Mouse (Mus musculus) lung, embryonic 16.5 days (tissue): ENCODE results near the gene Lrrn2. TPM values are rescaled to one million over a fixed set of nuclear protein-coding genes. Genes with fewer than 3 reads are reported as not detected.

Experiments
- ATAC-seq: fragments of 200-750 bp; cut with Nextera tagmentation; 2 replicates; pipeline ENCODE4 v1.8.0; 2017; ENCODE audit warnings: low read depth, mild to moderate bottlenecking, moderate library complexity
- H3K27ac ChIP-seq: fragments of 300-500 bp; sonication (generic); 2 replicates; pipeline ENCODE4 v1.5.1; 2014; ENCODE audit warnings: mild to moderate bottlenecking, control low read depth, low read length
- H3K27me3 ChIP-seq: fragments of 300-500 bp; sonication (generic); 2 replicates; pipeline ENCODE4 v1.6.1; 2014; ENCODE audit warnings: low read depth, low read length, mixed read lengths; ENCODE audit not compliant: control insufficient read depth, insufficient read depth
- H3K36me3 ChIP-seq: fragments of 300-500 bp; sonication (generic); 2 replicates; pipeline ENCODE4 v1.6.1; 2014; ENCODE audit warnings: low read length; ENCODE audit not compliant: control insufficient read depth, insufficient read depth
- H3K4me1 ChIP-seq: fragments of 300-500 bp; sonication (generic); replicated peaks from 2 replicates; pipeline ENCODE4 v1.6.1; 2014; ENCODE audit warnings: low read length, mixed read lengths; ENCODE audit not compliant: control insufficient read depth, insufficient read depth
- H3K4me2 ChIP-seq: fragments of 300-500 bp; sonication (generic); 2 replicates; pipeline ENCODE4 v1.6.1; 2014; ENCODE audit warnings: low read depth, low read length, control low read depth
- H3K4me3 ChIP-seq: fragments of 300-500 bp; sonication (generic); 2 replicates; pipeline ENCODE4 v1.5.1; 2014; ENCODE audit warnings: mild to moderate bottlenecking, low read length, control low read depth
- H3K9ac ChIP-seq: fragments of 300-500 bp; sonication (generic); 2 replicates; pipeline ENCODE4 v1.6.1; 2014; ENCODE audit warnings: low read length, control low read depth
- H3K9me3 ChIP-seq: fragments of 300-500 bp; sonication (generic); 2 replicates; pipeline ENCODE4 v1.6.1; 2016; ENCODE audit warnings: low read length; ENCODE audit not compliant: control insufficient read depth
- WGBS: fragments of 180-500 bp; shearing (Covaris S2); extraction: QIAGEN DNeasy Blood & Tissue Kit; methylation state at CpG from one replicate; pipeline ENCODE4 v1.1.7; 2014; 5-methylcytosine and 5-hydroxymethylcytosine counted together
- polyA plus RNA-seq: library from polyadenylated mRNA; unstranded; fragments of >200 nt; fragmentation: Nextera tagmentation; extraction: Ambion mirVana; gene quantifications from 2 replicates; pipeline ENCODE4 v1.2.1, GENCODE M21; 2015

The Lrrn2 gene
- polyA plus RNA-seq, result 2.7 and 3.3 TPM in 2 replicates

DNA sequence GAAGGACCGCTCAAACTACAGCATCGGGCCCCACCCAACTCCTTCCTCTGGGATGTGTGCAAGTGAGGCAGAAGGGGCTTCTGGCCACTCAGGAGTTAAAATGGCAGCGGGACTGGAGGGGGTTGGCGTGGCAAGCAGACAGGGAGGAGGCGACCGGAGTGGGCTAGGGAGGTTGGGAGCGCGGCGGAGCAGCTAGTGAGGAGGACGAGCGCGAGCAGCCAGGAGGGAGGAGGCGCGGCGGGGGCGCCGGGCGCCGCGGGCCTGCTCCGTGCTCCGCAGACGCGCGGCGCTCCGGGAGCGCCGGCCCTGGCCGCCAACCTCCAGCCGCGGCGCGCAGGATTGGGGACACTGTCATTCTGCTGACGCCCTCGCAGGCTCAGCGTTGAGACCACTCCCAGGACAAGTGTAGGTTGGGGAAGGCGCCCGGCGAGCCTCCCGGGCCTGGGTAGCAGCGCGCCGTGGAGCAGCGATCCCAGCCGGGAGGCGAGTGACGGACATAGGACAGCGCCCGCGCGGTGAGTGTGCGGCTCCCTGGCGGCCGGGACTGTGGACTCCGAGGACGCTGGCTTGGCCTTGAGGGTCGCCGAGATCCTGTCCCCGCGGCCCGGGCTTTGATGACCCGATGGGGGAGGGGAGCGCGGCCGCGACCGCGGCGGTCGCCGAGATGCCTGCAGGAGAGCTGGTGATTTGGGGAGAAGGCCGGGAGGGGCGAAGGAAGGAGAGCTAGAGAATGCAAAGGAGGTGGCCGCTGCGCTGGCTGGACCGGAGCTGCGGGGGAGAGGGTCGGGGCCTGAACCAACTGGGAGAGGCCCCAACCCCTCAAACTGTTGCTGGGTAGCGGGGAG is at the start of gene Lrrn2:
Lrrn2 (plus strand) TSS at position 113 of the 845 bp plus-strand sequence.
- Histone ChIP-seq H3K27ac (no peak within 1 kb of the TSS), H3K27me3 (peaks cover 53% of the 10 kb centered on the region), H3K36me3 (no peaks in the 10 kb centered on the region), H3K4me1 (peaks cover 11% of the 10 kb centered on the region), H3K4me2 (peak within 1 kb of the TSS; percentile 92), H3K9ac (peak within 1 kb of the TSS; percentile 60), H3K4me3 (peak within 1 kb of the TSS; percentile 55), H3K9me3 (no peaks in the 10 kb centered on the region)
- peak; percentile 70 for ATAC-seq
- under 1% methylated on average over 61 of the region's 80 CpGs for WGBS

DNA sequence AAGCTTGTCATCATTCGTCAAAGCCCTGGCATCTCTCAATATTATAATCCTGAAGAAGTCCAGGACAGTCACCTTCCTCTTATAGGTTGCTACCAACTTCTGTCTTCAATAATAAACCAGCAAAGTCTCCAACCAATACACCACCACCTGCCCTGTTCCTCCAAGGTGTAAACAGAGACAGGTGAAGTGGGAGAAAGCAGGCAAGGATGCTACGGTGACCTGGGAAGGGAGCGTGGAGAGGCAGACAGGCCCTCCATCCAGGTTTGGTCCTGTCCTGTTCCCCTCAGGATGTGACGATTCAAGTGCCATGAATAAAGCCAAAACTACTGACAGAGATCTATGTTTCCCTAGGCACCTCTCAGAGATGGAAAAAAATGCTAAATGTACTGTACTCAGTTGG is 48.1 kb upstream of the Lrrn2 start:
- WGBS, result 75% methylated on average over 4 of the region's 4 CpGs
- H3K4me1 ChIP-seq, result no peaks in the 10 kb centered on the region
- H3K36me3 ChIP-seq, result no peaks in the 10 kb centered on the region

DNA sequence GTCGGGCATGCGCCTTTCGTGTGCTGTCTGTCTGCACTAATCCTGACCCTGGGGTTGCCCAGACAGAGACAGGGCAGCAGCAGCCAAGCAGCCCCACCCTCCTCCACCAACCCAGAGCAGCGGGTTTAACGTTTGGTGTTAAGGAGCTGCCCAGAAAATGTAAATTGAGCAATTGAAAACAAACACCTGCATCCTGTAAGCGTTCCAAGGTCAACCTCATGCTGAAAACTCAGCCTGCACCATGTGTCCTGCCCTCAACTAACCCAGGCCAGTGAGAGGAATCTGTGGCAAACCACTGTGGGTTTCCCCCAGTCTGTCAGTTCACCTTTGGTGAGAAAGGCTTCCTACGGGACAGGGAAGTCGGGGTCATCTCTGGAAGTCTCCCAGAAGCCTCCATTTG is 46.0 kb upstream of the Lrrn2 start:
- WGBS, result 37% methylated on average over 8 of the region's 8 CpGs
- Histone ChIP-seq H3K4me2 (no peak overlapping the region), H3K4me3 (no peak overlapping the region), H3K36me3 (no peaks in the 10 kb centered on the region), H3K9me3 (no peaks in the 10 kb centered on the region), H3K9ac (no peak overlapping the region), H3K27me3 (no peaks in the 10 kb centered on the region), H3K27ac (no peak overlapping the region), H3K4me1 (no peaks in the 10 kb centered on the region)
- ATAC-seq, result no peak

More for the DNA sequence above, 48.1 kb upstream of the Lrrn2 start:
- ATAC-seq, result no peak
- no peak overlapping the region for H3K27ac ChIP-seq
- no peak overlapping the region for H3K4me2 ChIP-seq
- H3K4me3 ChIP-seq, result no peak overlapping the region
- H3K9ac ChIP-seq, result no peak overlapping the region
- no peaks in the 10 kb centered on the region for H3K27me3 ChIP-seq
- no peaks in the 10 kb centered on the region for H3K9me3 ChIP-seq

- Histone ChIP-seq H3K27ac (no peak overlapping the region), H3K36me3 (no peaks in the 10 kb centered on the region), H3K9me3 (no peaks in the 10 kb centered on the region), H3K4me1 (no peaks in the 10 kb centered on the region), H3K4me3 (no peak overlapping the region), H3K27me3 (no peaks in the 10 kb centered on the region), H3K9ac (no peak overlapping the region), H3K4me2 (no peak overlapping the region)
- no peak for ATAC-seq
- 59% methylated on average over 8 of the region's 8 CpGs for WGBS
Measured at GRCm38 (mm10) chr1:132836895-132837294, 43.2 kb upstream of the Lrrn2 start.

- no peak overlapping the region for H3K27ac ChIP-seq
- H3K4me1 ChIP-seq, result no peaks in the 10 kb centered on the region
- H3K36me3 ChIP-seq, result no peaks in the 10 kb centered on the region
- H3K4me3 ChIP-seq, result no peak overlapping the region
- ATAC-seq, result no peak
- WGBS, result 55% methylated on average over 5 of the region's 5 CpGs
- H3K27me3 ChIP-seq, result no peaks in the 10 kb centered on the region
- no peak overlapping the region for H3K4me2 ChIP-seq
- H3K9ac ChIP-seq, result no peak overlapping the region
- H3K9me3 ChIP-seq, result no peaks in the 10 kb centered on the region
Measured at GRCm38 (mm10) chr1:132837691-132838090, 42.4 kb upstream of the Lrrn2 start.

DNA sequence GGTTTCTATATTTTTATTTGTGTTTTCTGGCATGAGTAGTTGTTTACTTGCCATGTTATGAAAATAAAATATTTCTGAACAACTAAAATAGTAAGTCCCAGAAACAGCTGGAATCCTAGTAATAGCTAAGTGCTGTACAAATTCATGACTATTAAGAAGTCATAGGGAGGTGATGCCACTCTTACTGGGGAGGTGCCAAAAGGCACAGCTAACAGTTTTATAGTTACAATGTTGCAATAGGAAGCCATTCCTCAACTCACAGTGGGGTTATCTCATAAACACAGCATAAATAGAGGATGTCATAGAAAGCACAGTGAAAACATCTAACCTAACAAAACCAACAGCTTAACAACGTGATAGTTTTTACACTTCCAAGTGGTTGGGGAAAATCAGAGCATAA is 41.7 kb upstream of the Lrrn2 start:
- 49% methylated on average over 1 of the region's 1 CpGs for WGBS
- ATAC-seq, result no peak
- no peak overlapping the region for H3K27ac ChIP-seq

GRCm38 (mm10) chr1:132843612-132844011 is 36.5 kb upstream of the Lrrn2 start:
- no peak for ATAC-seq
- Histone ChIP-seq H3K36me3 (no peaks in the 10 kb centered on the region), H3K9me3 (peaks cover 4% of the 10 kb centered on the region; the same call in 1 of the 2 replicates), H3K4me3 (no peak overlapping the region), H3K27me3 (no peaks in the 10 kb centered on the region), H3K27ac (no peak overlapping the region), H3K9ac (no peak overlapping the region), H3K4me2 (no peak overlapping the region), H3K4me1 (peaks cover 3% of the 10 kb centered on the region)
- 75% methylated on average over 10 of the region's 10 CpGs for WGBS

More for the DNA sequence above, 41.7 kb upstream of the Lrrn2 start:
- H3K4me1 ChIP-seq, result no peaks in the 10 kb centered on the region
- no peaks in the 10 kb centered on the region for H3K36me3 ChIP-seq
- H3K4me3 ChIP-seq, result no peak overlapping the region
- no peaks in the 10 kb centered on the region for H3K9me3 ChIP-seq
- H3K27me3 ChIP-seq, result no peaks in the 10 kb centered on the region
- no peak overlapping the region for H3K9ac ChIP-seq
- H3K4me2 ChIP-seq, result no peak overlapping the region

DNA sequence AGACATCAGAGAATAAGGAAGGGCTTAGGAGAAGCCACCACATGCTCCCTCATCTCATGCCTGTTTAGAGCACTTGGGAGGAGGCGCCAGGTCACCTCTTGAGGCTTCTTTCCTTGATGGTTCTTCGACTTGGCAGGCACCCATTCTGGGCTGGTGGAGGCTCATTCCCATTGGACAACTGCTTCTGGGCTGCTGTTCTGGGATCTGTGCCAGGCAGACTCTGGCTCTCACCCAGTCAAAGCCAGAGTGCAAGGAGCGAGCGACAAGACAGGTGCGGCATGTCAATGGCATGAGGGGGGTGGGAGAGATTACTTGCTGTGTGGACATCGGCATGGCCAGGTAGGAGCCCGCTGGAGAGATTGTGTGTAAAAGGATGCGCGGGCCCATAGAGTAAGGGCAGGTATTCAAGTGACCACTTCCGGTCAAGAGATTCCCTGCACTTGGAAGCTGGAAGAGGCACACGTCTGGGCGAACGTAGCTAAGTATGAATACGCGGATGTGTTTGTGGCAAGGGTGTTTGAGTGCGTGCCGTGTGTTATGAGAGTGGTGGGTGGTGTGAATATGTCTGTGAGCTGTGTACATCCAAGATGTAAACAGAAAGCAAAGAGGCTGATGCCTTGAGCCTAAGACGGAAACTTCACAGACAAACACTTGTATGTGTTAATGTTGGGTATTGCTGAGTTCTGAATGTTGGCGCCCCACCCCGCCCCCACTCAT is 35.8 kb upstream of the Lrrn2 start:
- H3K36me3 ChIP-seq, result no peaks in the 10 kb centered on the region
- no peak overlapping the region for H3K4me2 ChIP-seq
- H3K9ac ChIP-seq, result no peak overlapping the region
- no peak overlapping the region for H3K27ac ChIP-seq
- H3K4me1 ChIP-seq, result peaks cover 3% of the 10 kb centered on the region
- ATAC-seq, result peak; percentile 86
- no peaks in the 10 kb centered on the region for H3K27me3 ChIP-seq
- 57% methylated on average over 20 of the region's 20 CpGs for WGBS
- H3K9me3 ChIP-seq, result peaks cover 4% of the 10 kb centered on the region; the same call in 1 of the 2 replicates
- H3K4me3 ChIP-seq, result no peak overlapping the region

DNA sequence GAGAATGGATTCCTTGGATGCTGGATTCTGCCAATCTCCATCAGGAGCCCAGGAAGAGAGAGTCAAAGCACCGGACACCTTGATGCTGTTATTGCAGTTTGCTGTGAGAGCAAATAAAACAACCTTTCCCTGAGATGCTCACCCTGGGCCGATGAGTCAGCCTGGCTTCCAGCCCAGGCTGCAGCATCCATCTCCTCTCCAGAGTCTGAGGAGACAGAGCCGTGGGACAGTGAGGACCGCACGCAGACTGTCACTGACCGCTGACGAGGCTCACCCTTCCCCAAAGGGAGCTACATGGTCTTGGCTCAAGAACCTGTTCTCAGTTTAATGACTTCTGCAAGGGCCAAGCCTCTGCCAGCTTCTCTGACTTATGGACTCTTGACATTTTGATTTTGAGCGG is 34.3 kb upstream of the Lrrn2 start:
- no peak overlapping the region for H3K9ac ChIP-seq
- 68% methylated on average over 8 of the region's 8 CpGs for WGBS
- H3K27me3 ChIP-seq, result no peaks in the 10 kb centered on the region
- no peak overlapping the region for H3K4me2 ChIP-seq
- peaks cover 3% of the 10 kb centered on the region for H3K4me1 ChIP-seq
- ATAC-seq, result no peak
- H3K4me3 ChIP-seq, result no peak overlapping the region
- H3K36me3 ChIP-seq, result no peaks in the 10 kb centered on the region
- no peak overlapping the region for H3K27ac ChIP-seq
- H3K9me3 ChIP-seq, result peaks cover 4% of the 10 kb centered on the region
